Mouse (Mus musculus) gastrocnemius, postnatal 36 days (tissue): ENCODE measurements around the gene Tnfaip6. TPM values are rescaled to one million over a fixed set of nuclear protein-coding genes. Genes with fewer than 3 reads are reported as not detected.
A peak's percentile ranks its signal among the peaks of the same experiment; 100 is the strongest.
"Not testable (repeated sequence)": the region's sequence is repeated elsewhere in the genome, so short reads cannot be mapped to it uniquely, and the experiment has no call there.

Source experiments
- DNase-seq, 2 experiments: peaks; one replicate each; pipeline ENCODE4 v3.0.0; 2022
- intact Hi-C: fragments of 180-260 bp; cut with DNase I; formaldehyde crosslinking; loops from one replicate; pipeline ENCODE4 v1.15.1; 2025
- long read RNA-seq, 2 experiments: library from polyadenylated mRNA; stranded (forward); transcript quantifications; one replicate each; pipeline ENCODE4 v2.0.0; 2021
- total RNA-seq, 2 experiments: library from RNA; stranded (reverse); gene quantifications; 2 replicates each; pipeline ENCODE4 v1.2.3; 2021

Gene Tnfaip6
- total RNA-seq = 1 to 10 TPM in 1 of 2 experiments, under 1 TPM in 1; 0.86 to 1.1 TPM
- long read RNA-seq, experiment 1, partial matches to known transcripts = 0 of 4 reads
- long read RNA-seq, experiment 1, other reads (novel, unspliced or antisense) = 0 of 4 reads
- long read RNA-seq, experiment 2 = 0 reads

GRCm38 (mm10) chr2:52037882-52038281 is at the start of gene Tnfaip6:
Tnfaip6 (plus strand) TSS chr2:52038009.
- intact Hi-C loops = no loop called here
- DNase-seq = peak; percentile 47 to 51

GRCm38 (mm10) chr2:51989559-51989958 is 48.2 kb upstream of the Tnfaip6 start:
- intact Hi-C loops = no loop called here
- DNase-seq = no peak

- no peak for DNase-seq
- intact Hi-C loops = no loop called here
These were observed 46.4 kb upstream of the Tnfaip6 start for GRCm38 (mm10) chr2:51991447-51991846.

- intact Hi-C loops = no loop called here
- no peak for DNase-seq
These were observed 37.8 kb upstream of the Tnfaip6 start for GRCm38 (mm10) chr2:51999996-52000395.

- no peak for DNase-seq
- intact Hi-C loops = no loop called here
These were observed 36.3 kb upstream of the Tnfaip6 start for GRCm38 (mm10) chr2:52001521-52001920.

GRCm38 (mm10) chr2:52002299-52002698 is 35.5 kb upstream of the Tnfaip6 start:
- intact Hi-C loops, DNase-seq: not testable (repeated sequence)

GRCm38 (mm10) chr2:52006380-52006779 is 31.4 kb upstream of the Tnfaip6 start:
- no peak for DNase-seq
- intact Hi-C loops = no loop called here

GRCm38 (mm10) chr2:52011820-52012219 is 26.0 kb upstream of the Tnfaip6 start:
- DNase-seq, intact Hi-C loops: not testable (repeated sequence)

GRCm38 (mm10) chr2:52013306-52013820 is 24.4 kb upstream of the Tnfaip6 start:
- intact Hi-C loops = no loop called here
- peak in 1 of 2 experiments; percentile 25 for DNase-seq

GRCm38 (mm10) chr2:52016361-52016760 is 21.4 kb upstream of the Tnfaip6 start:
- DNase-seq = no peak
- intact Hi-C loops = no loop called here

- DNase-seq = no peak
- intact Hi-C loops = no loop called here
These were observed 10.7 kb upstream of the Tnfaip6 start for GRCm38 (mm10) chr2:52027061-52027460.

- no peak for DNase-seq
- intact Hi-C loops = no loop called here
These were observed 8.4 kb upstream of the Tnfaip6 start for GRCm38 (mm10) chr2:52029426-52029825.

GRCm38 (mm10) chr2:52031491-52031890 is 6.3 kb upstream of the Tnfaip6 start:
- intact Hi-C loops = no loop called here
- no peak for DNase-seq

GRCm38 (mm10) chr2:52034601-52035000 is 3.2 kb upstream of the Tnfaip6 start:
- intact Hi-C loops = no loop called here
- no peak for DNase-seq

GRCm38 (mm10) chr2:52035144-52035543 is 2.7 kb upstream of the Tnfaip6 start:
- DNase-seq = no peak
- intact Hi-C loops = no loop called here

- intact Hi-C loops = no loop called here
- no peak for DNase-seq
These were observed 747 bp upstream of the Tnfaip6 start for GRCm38 (mm10) chr2:52036929-52037595.

GRCm38 (mm10) chr2:52038558-52038957 is 749 bp downstream of the Tnfaip6 start:
- DNase-seq = no peak
- intact Hi-C loops = no loop called here

- intact Hi-C loops = no loop called here
- no peak for DNase-seq
These were observed 1.4 kb downstream of the Tnfaip6 start for GRCm38 (mm10) chr2:52039083-52039801.

GRCm38 (mm10) chr2:52042132-52042531 is 4.3 kb downstream of the Tnfaip6 start:
- no peak for DNase-seq
- intact Hi-C loops = no loop called here

GRCm38 (mm10) chr2:52042714-52043113 is 4.9 kb downstream of the Tnfaip6 start:
- DNase-seq = no peak
- intact Hi-C loops = no loop called here

- intact Hi-C loops = no loop called here
These were observed 5.7 kb downstream of the Tnfaip6 start for GRCm38 (mm10) chr2:52043485-52043884.

GRCm38 (mm10) chr2:52046032-52046431 is 8.2 kb downstream of the Tnfaip6 start:
- intact Hi-C loops = no loop called here
- DNase-seq = no peak

More at GRCm38 (mm10) chr2:52043485-52043884, 5.7 kb downstream of the Tnfaip6 start:
- no peak for DNase-seq
